Mouse (Mus musculus) cortical plate, adult 2 months (tissue): ENCODE data around the gene Tph2. TPM values are rescaled to one million over a fixed set of nuclear protein-coding genes. Genes with fewer than 3 reads are reported as not detected.

ENCODE experiments used
- H3K27ac ChIP-seq: fragments of 200-500 bp; 2 replicates; pipeline ENCODE4 v1.5.1; 2012; ENCODE audit warnings: low read length, control low read depth, inconsistent platforms; ENCODE audit not compliant: insufficient read depth
- H3K4me1 ChIP-seq: fragments of 200-500 bp; 2 replicates; pipeline ENCODE4 v1.6.1; 2011; ENCODE audit warnings: low read length; ENCODE audit not compliant: control insufficient read depth, insufficient read depth
- H3K4me3 ChIP-seq: fragments of 200-500 bp; 2 replicates; pipeline ENCODE4 v1.5.1; 2011; ENCODE audit warnings: mild to moderate bottlenecking, low read length, control low read depth; ENCODE audit not compliant: insufficient read depth
- CTCF ChIP-seq: fragments of 200-500 bp; IDR thresholded peaks from 2 replicates; pipeline ENCODE4 v1.5.1; 2011; ENCODE audit warnings: mild to moderate bottlenecking, control low read depth, low read length; ENCODE audit not compliant: insufficient read depth; ENCODE audit errors: extremely low read depth
- POLR2A ChIP-seq: fragments of 200-500 bp; IDR thresholded peaks from 2 replicates; pipeline ENCODE4 v1.6.1; 2011; ENCODE audit warnings: mild to moderate bottlenecking, low read length, control low read depth; ENCODE audit not compliant: insufficient read depth; ENCODE audit errors: extremely low read depth
- polyA plus RNA-seq: library from polyadenylated mRNA; depleted of rRNA; stranded (reverse); fragments of >200 nt; gene quantifications from 2 replicates; pipeline ENCODE4 v1.2.3, GENCODE M21; 2012

The Tph2 gene
- polyA plus RNA-seq, 1 experiment = 1.5 TPM

DNA sequence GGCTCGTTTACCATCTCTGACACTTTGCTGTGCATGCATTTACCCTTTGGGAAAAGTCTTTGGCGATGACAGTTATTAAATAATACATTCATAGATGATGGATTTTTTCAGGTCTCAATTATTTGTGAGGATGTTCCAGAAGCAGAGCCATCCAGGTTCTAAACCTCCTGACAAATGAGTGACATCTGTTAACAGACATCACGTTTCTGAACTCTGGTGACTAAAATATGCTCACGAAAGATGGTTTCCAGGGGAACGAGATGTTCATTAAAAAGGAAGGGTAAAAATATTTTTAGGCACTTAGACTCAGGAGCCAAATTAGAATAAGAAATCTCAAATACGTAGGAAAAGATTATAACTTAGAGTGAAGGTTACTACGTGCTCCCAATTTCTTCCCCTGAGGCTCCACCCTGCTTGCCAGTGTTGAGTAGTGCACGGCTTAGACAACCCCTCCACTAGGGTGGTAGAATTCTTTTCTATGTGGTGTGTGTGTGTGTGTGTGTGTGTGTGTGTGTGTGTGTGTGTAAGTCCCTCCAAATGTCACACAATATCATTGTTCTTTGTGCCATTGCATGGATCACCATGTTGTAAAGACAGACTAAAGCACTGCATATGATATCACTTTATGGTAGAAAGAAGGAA, 38.4 kb downstream of the Tph2 start:
- H3K4me3 ChIP-seq = no peak overlapping the region
- no peaks in the 10 kb centered on the region for H3K4me1 ChIP-seq
- TF ChIP-seq POLR2A (no peak), CTCF (no peak)
- H3K27ac ChIP-seq = no peak overlapping the region

DNA sequence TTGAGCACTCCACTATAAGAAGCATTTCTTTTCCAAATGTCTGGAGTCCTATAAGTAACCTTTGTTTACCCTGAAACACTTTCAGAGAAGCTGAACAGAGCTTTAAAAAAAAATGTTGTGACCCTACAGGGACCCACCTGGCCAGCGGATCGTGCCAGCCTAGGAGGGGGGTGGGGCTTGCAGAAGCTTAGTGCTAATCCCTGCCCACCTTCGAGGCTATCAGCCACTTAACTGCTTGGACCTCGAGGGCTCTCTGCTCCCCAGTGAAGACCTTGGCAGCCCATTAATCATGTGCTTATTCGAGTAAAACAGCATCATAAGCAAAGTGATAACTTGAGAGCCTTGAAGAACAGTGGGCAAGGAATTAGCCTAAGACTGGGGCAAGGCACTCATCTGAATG, 40.3 kb downstream of the Tph2 start:
- H3K27ac ChIP-seq = no peak overlapping the region
- H3K4me1 ChIP-seq = no peaks in the 10 kb centered on the region
- TF ChIP-seq CTCF (no peak), POLR2A (no peak)
- no peak overlapping the region for H3K4me3 ChIP-seq

DNA sequence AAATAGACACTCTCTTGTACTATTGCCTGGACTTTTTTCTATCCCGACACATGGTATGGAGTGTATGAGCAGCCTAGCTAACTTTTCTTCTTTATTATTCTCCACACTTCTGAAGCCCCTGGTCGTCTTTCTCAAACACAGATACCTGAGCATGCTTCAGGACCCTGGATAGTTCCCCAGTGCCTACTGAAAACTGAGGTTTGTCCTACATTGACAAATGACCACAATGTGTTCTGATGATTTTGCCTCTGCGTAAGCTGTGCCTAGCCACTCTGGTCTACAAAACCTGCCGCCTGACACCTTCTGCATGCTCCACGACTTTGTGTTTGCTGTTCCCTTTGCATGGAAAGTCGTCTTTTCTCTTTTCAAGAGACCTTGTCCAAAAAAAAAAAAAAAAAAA, 41.2 kb downstream of the Tph2 start:
- Histone ChIP-seq H3K4me1 (no peaks in the 10 kb centered on the region), H3K27ac (no peak overlapping the region), H3K4me3 (no peak overlapping the region)
- TF ChIP-seq POLR2A = no peak
- no peak for TF ChIP-seq CTCF

DNA sequence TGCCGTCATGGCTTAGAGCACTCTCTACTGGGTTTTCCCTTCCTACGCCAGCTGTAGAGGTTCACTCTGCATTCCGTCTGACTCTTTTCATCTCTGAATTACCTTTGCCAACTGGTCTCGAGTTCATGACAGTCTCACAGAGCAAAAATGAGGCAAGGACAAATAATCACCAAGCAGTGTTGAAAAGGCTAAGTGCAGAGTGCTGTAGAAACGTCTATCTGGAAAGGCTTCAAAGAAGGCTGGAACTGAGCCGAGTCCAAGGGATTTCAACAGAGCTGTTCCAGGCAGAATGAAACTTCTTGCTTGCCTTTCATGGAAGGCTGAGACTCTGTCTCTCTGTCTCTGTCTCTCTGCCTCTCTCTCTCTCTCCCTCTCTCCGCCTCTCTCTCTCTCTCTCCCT, 47.8 kb downstream of the Tph2 start:
- Histone ChIP-seq H3K27ac (no peak overlapping the region), H3K4me3 (no peak overlapping the region), H3K4me1 (no peaks in the 10 kb centered on the region)
- TF ChIP-seq POLR2A (no peak), CTCF (no peak)

DNA sequence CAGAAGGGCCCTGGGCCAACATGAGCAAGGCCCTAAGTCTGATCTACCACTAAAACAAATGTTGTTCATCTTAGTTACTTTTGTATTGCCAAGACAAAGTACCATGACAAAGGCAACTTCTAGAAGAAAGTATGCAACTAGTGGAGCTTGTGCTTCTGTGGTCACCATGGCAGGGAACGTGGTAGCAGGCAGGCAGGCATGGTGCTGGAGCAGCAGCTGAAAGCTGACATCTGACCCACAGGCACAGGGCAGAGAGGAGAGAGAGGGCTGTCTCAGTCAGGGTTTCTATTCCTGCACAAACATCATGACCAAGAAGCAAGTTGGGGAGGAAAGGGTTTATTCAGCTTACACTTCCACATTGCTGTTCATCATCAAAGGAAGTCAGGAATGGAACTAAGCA, 56.9 kb downstream of the Tph2 start:
- Histone ChIP-seq H3K27ac (no peak overlapping the region), H3K4me3 (no peak overlapping the region), H3K4me1 (no peaks in the 10 kb centered on the region)
- no peak for TF ChIP-seq POLR2A
- no peak for TF ChIP-seq CTCF

DNA sequence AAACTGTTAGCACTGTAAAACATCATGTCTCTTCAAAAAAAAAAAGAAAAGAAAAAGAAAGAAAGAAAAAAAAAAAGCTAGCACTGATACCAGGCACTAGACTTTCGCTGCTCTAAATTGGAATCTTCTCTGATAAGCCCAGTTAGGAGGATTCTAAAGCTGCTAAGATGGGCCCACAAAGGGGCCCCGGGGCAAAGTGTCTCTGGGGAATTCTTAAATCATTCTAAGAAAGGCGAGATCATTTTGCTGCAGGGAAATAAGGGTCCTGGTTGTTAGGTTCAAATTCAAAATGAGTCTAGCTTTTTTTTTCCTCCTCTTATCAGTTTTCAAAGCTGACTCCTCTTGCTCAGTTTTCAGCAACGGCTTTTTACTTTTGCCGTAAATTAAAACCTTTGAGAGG, 59.3 kb downstream of the Tph2 start:
- TF ChIP-seq POLR2A (no peak), CTCF (no peak)
- H3K4me3 ChIP-seq = no peak overlapping the region

DNA sequence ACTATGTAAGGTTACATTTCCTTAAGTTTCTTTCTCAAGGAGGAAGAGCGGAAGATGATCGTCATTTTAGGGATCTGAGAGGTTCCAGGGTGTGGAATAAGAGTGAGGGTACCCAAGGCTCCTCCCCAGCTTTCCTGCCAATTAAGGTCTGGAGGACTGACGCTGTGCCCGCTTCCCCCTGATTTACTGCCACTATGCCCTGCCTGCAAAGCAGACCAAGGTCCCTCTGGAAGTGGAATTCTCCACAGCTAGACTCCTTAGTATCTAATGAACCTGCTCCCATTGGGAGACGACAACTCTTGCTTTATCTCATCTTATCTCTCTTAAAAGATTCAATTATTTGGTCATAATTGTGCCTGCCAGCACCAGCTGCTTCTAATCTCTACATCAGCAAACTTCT, 59.8 kb downstream of the Tph2 start:
- Histone ChIP-seq H3K27ac (no peak overlapping the region), H3K4me1 (no peaks in the 10 kb centered on the region), H3K4me3 (no peak overlapping the region)
- no peak for TF ChIP-seq CTCF
- no peak for TF ChIP-seq POLR2A

More for the DNA sequence above, 59.3 kb downstream of the Tph2 start:
- H3K4me1 ChIP-seq = no peaks in the 10 kb centered on the region
- H3K27ac ChIP-seq = no peak overlapping the region

DNA sequence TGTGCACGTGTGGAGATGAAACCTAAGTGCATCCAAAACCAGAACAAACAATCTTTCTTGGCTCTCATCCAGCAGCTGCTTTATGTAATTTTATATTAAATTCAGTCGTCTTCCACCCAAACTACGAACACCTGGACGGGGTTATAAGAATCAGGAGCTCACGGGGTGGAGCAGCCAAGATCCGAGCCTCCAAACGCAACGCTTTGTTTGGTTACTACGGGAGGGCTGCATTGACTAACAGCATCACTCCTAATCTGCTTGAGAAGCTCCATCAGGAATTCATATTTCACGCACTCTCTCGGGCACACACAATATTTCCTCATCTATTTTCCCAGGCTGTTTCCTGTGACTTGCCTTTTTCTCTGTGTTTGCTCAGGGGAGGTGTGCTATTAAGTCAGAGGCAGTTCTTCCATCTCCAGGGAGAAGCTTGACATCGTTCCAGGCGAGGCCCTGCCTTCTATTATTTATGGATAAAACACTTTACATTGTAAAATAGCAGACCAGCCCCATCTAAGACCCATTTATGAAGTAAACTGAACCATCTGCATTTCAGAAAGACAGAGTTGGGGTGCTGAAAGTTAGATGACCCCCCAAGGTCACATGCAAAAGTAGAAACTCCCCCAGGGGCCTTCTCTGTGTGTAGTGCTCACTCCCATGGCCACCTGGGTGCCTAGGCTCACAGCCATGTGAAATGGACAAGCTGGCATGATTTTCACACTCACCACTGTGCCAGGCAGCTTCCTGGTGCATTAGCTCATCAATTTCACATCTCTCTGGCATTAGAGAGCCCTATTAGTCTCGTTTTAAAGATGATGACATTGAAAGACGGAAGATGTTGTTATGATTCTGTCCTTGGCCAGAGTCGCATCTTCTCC, 76.9 kb downstream of the Tph2 start:
- Histone ChIP-seq H3K27ac (no peak overlapping the region), H3K4me3 (no peak overlapping the region), H3K4me1 (no peaks in the 10 kb centered on the region)
- TF ChIP-seq CTCF (no peak), POLR2A (no peak)

DNA sequence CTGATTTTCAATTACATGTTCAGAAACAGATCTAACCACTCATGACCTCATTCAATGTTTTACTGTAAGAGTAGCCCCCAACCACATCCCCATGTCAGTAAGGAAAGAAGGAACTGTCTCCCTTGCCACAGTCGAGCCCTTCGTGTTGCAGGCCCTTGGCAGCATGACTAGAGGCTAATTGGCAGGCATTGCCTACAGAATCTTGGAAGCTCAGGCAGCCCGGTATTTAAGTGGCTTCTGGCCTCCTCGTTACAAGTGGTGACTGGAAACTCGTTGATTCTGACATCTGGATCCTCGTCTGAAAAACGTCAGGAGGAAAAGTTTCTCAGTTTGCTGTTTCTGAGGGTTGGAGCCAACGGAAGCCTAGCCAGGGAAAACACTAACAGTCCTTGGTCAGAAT, 80.6 kb downstream of the Tph2 start:
- TF ChIP-seq POLR2A (no peak), CTCF (no peak)
- no peak overlapping the region for H3K4me3 ChIP-seq
- H3K27ac ChIP-seq = no peak overlapping the region
- H3K4me1 ChIP-seq = no peaks in the 10 kb centered on the region
